Mouse (Mus musculus) macrophage (primary cell): ENCODE measurements at regions not wholly inside any gene's neighbourhood (a gene's known extent, or its start where the extent isn't known, plus 50 kb on each side); places are given as distances from the start of the nearest gene placed in this dataset.

ENCODE experiments used
- H3K27ac ChIP-seq: fragments of 350-480 bp; formaldehyde crosslinking; 2 replicates; pipeline ENCODE4 v1.9.0; 2021
- H3K36me3 ChIP-seq: fragments of 350-480 bp; formaldehyde crosslinking; 2 replicates; pipeline ENCODE4 v1.9.0; 2021; ENCODE audit errors: inconsistent target
- H3K4me3 ChIP-seq: fragments of 350-480 bp; formaldehyde crosslinking; 2 replicates; pipeline ENCODE4 v1.9.0; 2021; ENCODE audit errors: inconsistent target
- H3K79me2 ChIP-seq: fragments of 350-480 bp; formaldehyde crosslinking; 2 replicates; pipeline ENCODE4 v1.9.0; 2021; ENCODE audit errors: inconsistent target
- WGBS: methylation state at CpG from one replicate; pipeline ENCODE4 v1.1.7; 2026; ENCODE audit warnings: inconsistent platforms; ENCODE audit not compliant: missing documents; 5-methylcytosine and 5-hydroxymethylcytosine counted together

- WGBS: 90% methylated on average over 9 of the region's 9 CpGs
These were observed 141.4 kb upstream of the Pdzrn3 start for GRCm38 (mm10) chr6:101518904-101519701.

GRCm38 (mm10) chr6:101517584-101517983 lies 139.9 kb upstream of the Pdzrn3 start:
- no peak overlapping the region for H3K4me3 ChIP-seq
- WGBS: 53% methylated on average over 2 of the region's 2 CpGs

More at GRCm38 (mm10) chr6:101518904-101519701, 141.4 kb upstream of the Pdzrn3 start:
- no peaks in the 10 kb centered on the region for H3K79me2 ChIP-seq
- H3K27ac ChIP-seq: no peak overlapping the region
- H3K4me3 ChIP-seq: no peak overlapping the region
- H3K36me3 ChIP-seq: no peaks in the 10 kb centered on the region

GRCm38 (mm10) chr6:101513696-101514095 lies 136.0 kb upstream of the Pdzrn3 start:
- Histone ChIP-seq H3K4me3 (no peak overlapping the region), H3K79me2 (no peaks in the 10 kb centered on the region), H3K36me3 (no peaks in the 10 kb centered on the region), H3K27ac (no peak overlapping the region)
- 96% methylated on average over 2 of the region's 2 CpGs for WGBS

More at GRCm38 (mm10) chr6:101517584-101517983, 139.9 kb upstream of the Pdzrn3 start:
- no peak overlapping the region for H3K27ac ChIP-seq
- H3K36me3 ChIP-seq: no peaks in the 10 kb centered on the region
- no peaks in the 10 kb centered on the region for H3K79me2 ChIP-seq

GRCm38 (mm10) chr6:101502149-101502548 lies 124.5 kb upstream of the Pdzrn3 start:
- Histone ChIP-seq H3K79me2 (no peaks in the 10 kb centered on the region), H3K4me3 (no peak overlapping the region), H3K27ac (no peak overlapping the region), H3K36me3 (no peaks in the 10 kb centered on the region)
- WGBS: 60% methylated on average over 5 of the region's 5 CpGs

GRCm38 (mm10) chr6:101501716-101502115 lies 124.0 kb upstream of the Pdzrn3 start:
- no peaks in the 10 kb centered on the region for H3K79me2 ChIP-seq
- H3K27ac ChIP-seq: no peak overlapping the region
- no peaks in the 10 kb centered on the region for H3K36me3 ChIP-seq
- WGBS: 93% methylated on average over 4 of the region's 4 CpGs
- H3K4me3 ChIP-seq: no peak overlapping the region

- Histone ChIP-seq H3K36me3 (no peaks in the 10 kb centered on the region), H3K79me2 (no peaks in the 10 kb centered on the region), H3K4me3 (no peak overlapping the region), H3K27ac (no peak overlapping the region)
These were observed 122.5 kb upstream of the Pdzrn3 start for GRCm38 (mm10) chr6:101500202-101500601.

GRCm38 (mm10) chr6:101488466-101488865 lies 110.8 kb upstream of the Pdzrn3 start:
- WGBS: 67% methylated on average over 2 of the region's 2 CpGs
- Histone ChIP-seq H3K4me3 (no peak overlapping the region), H3K36me3 (no peaks in the 10 kb centered on the region), H3K79me2 (no peaks in the 10 kb centered on the region), H3K27ac (no peak overlapping the region)

- Histone ChIP-seq H3K79me2 (no peaks in the 10 kb centered on the region), H3K27ac (no peak overlapping the region), H3K4me3 (no peak overlapping the region), H3K36me3 (no peaks in the 10 kb centered on the region)
- 89% methylated on average over 11 of the region's 12 CpGs for WGBS
These were observed 107.0 kb upstream of the Pdzrn3 start for GRCm38 (mm10) chr6:101484526-101485287.

GRCm38 (mm10) chr6:101482635-101483465 lies 105.2 kb upstream of the Pdzrn3 start:
- 69% methylated on average over 9 of the region's 9 CpGs for WGBS
- Histone ChIP-seq H3K27ac (no peak overlapping the region), H3K4me3 (no peak overlapping the region), H3K36me3 (no peaks in the 10 kb centered on the region), H3K79me2 (no peaks in the 10 kb centered on the region)

- Histone ChIP-seq H3K27ac (no peak overlapping the region), H3K4me3 (no peak overlapping the region), H3K36me3 (no peaks in the 10 kb centered on the region), H3K79me2 (no peaks in the 10 kb centered on the region)
- 100% methylated on average over 1 of the region's 1 CpGs for WGBS
These were observed 96.3 kb upstream of the Pdzrn3 start for GRCm38 (mm10) chr6:101473956-101474355.

GRCm38 (mm10) chr6:101473257-101473925 lies 95.7 kb upstream of the Pdzrn3 start:
- Histone ChIP-seq H3K4me3 (no peak overlapping the region), H3K36me3 (no peaks in the 10 kb centered on the region), H3K79me2 (no peaks in the 10 kb centered on the region), H3K27ac (no peak overlapping the region)
- 64% methylated on average over 5 of the region's 5 CpGs for WGBS

- WGBS: 88% methylated on average over 1 of the region's 1 CpGs
- no peak overlapping the region for H3K4me3 ChIP-seq
- no peak overlapping the region for H3K27ac ChIP-seq
- no peaks in the 10 kb centered on the region for H3K79me2 ChIP-seq
- H3K36me3 ChIP-seq: no peaks in the 10 kb centered on the region
These were observed 87.2 kb upstream of the Pdzrn3 start for GRCm38 (mm10) chr6:101464910-101465309.

GRCm38 (mm10) chr6:101463812-101464320 lies 86.2 kb upstream of the Pdzrn3 start:
- 64% methylated on average over 3 of the region's 3 CpGs for WGBS
- no peaks in the 10 kb centered on the region for H3K36me3 ChIP-seq
- no peaks in the 10 kb centered on the region for H3K79me2 ChIP-seq
- H3K27ac ChIP-seq: no peak overlapping the region
- no peak overlapping the region for H3K4me3 ChIP-seq

- WGBS: 88% methylated on average over 5 of the region's 5 CpGs
- Histone ChIP-seq H3K36me3 (no peaks in the 10 kb centered on the region), H3K27ac (no peak overlapping the region), H3K4me3 (no peak overlapping the region), H3K79me2 (no peaks in the 10 kb centered on the region)
These were observed 69.0 kb upstream of the Pdzrn3 start for GRCm38 (mm10) chr6:101446720-101447119.
